Mouse (Mus musculus): Measurements from ENCODE around the gene Lif. TPM values are rescaled to one million over a fixed set of nuclear protein-coding genes. Genes with fewer than 3 reads are reported as not detected.

Gene Lif
- polyA plus RNA-seq, 1 experiment = 0.36 TPM

GRCm38 (mm10) chr11:4260463-4261187, 3.3 kb downstream of the Lif start:
- DNase-seq (ENCODE audit: extremely low spot score in 1 of 2, low spot score in 1 of 2) = no peak

- DNase-seq (ENCODE audit: extremely low spot score in 1 of 2, low spot score in 1 of 2) = peak in 1 of 2 experiments; percentile 42
Observed at GRCm38 (mm10) chr11:4261188-4261494, 3.8 kb downstream of the Lif start.

- DNase-seq (ENCODE audit: extremely low spot score in 1 of 2, low spot score in 1 of 2) = no peak
Observed at GRCm38 (mm10) chr11:4261969-4262368, 4.6 kb downstream of the Lif start.

- DNase-seq (ENCODE audit: extremely low spot score in 1 of 2, low spot score in 1 of 2) = no peak
Observed at GRCm38 (mm10) chr11:4262847-4263246, 5.5 kb downstream of the Lif start.

- no peak for DNase-seq (ENCODE audit: extremely low spot score in 1 of 2, low spot score in 1 of 2)
Observed at GRCm38 (mm10) chr11:4263296-4263695, 5.9 kb downstream of the Lif start.

- DNase-seq (ENCODE audit: extremely low spot score in 1 of 2, low spot score in 1 of 2) = no peak
Observed at GRCm38 (mm10) chr11:4264066-4264465, 6.7 kb downstream of the Lif start.

- no peak for DNase-seq (ENCODE audit: extremely low spot score in 1 of 2, low spot score in 1 of 2)
Observed at GRCm38 (mm10) chr11:4266271-4267201, 9.2 kb downstream of the Lif start.

- DNase-seq (ENCODE audit: extremely low spot score in 1 of 2, low spot score in 1 of 2) = no peak
Observed at GRCm38 (mm10) chr11:4267202-4267578, 9.8 kb downstream of the Lif start.

- no peak for DNase-seq (ENCODE audit: extremely low spot score in 1 of 2, low spot score in 1 of 2)
Observed at GRCm38 (mm10) chr11:4268500-4268899, 11.1 kb downstream of the Lif start.

- no peak for DNase-seq (ENCODE audit: extremely low spot score in 1 of 2, low spot score in 1 of 2)
Observed at GRCm38 (mm10) chr11:4270744-4271459, 13.5 kb downstream of the Lif start.

- no peak for DNase-seq (ENCODE audit: extremely low spot score in 1 of 2, low spot score in 1 of 2)
Observed at GRCm38 (mm10) chr11:4271544-4271943, 14.2 kb downstream of the Lif start.

- no peak for DNase-seq (ENCODE audit: extremely low spot score in 1 of 2, low spot score in 1 of 2)
Observed at GRCm38 (mm10) chr11:4276411-4276861, 19.1 kb downstream of the Lif start.

GRCm38 (mm10) chr11:4279909-4280308, 22.6 kb downstream of the Lif start:
- no peak for DNase-seq (ENCODE audit: extremely low spot score in 1 of 2, low spot score in 1 of 2)

- no peak for DNase-seq (ENCODE audit: extremely low spot score in 1 of 2, low spot score in 1 of 2)
Observed at GRCm38 (mm10) chr11:4281852-4282251, 24.5 kb downstream of the Lif start.

GRCm38 (mm10) chr11:4283627-4284026, 26.3 kb downstream of the Lif start:
- no peak for DNase-seq (ENCODE audit: extremely low spot score in 1 of 2, low spot score in 1 of 2)

GRCm38 (mm10) chr11:4289280-4289679, 31.9 kb downstream of the Lif start:
- DNase-seq (ENCODE audit: extremely low spot score in 1 of 2, low spot score in 1 of 2) = no peak

- DNase-seq (ENCODE audit: extremely low spot score in 1 of 2, low spot score in 1 of 2) = peak; percentile 35 to 36
Observed at GRCm38 (mm10) chr11:4291639-4292038, 34.3 kb downstream of the Lif start.

GRCm38 (mm10) chr11:4292224-4292887, 35.0 kb downstream of the Lif start:
- no peak for DNase-seq (ENCODE audit: extremely low spot score in 1 of 2, low spot score in 1 of 2)

GRCm38 (mm10) chr11:4292888-4293247, 35.5 kb downstream of the Lif start:
- no peak for DNase-seq (ENCODE audit: extremely low spot score in 1 of 2, low spot score in 1 of 2)

GRCm38 (mm10) chr11:4293481-4293880, 36.1 kb downstream of the Lif start:
- DNase-seq (ENCODE audit: extremely low spot score in 1 of 2, low spot score in 1 of 2) = no peak

- DNase-seq (ENCODE audit: extremely low spot score in 1 of 2, low spot score in 1 of 2) = no peak
Observed at GRCm38 (mm10) chr11:4294047-4294446, 36.7 kb downstream of the Lif start.

Measured in frontal cortex, adult 2 months (tissue).